Mouse (Mus musculus): ENCODE measurements around the gene Emc7. TPM values are rescaled to one million over a fixed set of nuclear protein-coding genes. Genes with fewer than 3 reads are reported as not detected.
"Not testable (repeated sequence)": the region's sequence is repeated elsewhere in the genome, so short reads cannot be mapped to it uniquely, and the experiment has no call there.

The Emc7 gene
- total RNA-seq (2014; fragmentation: Nextera tagmentation): 15.4 and 16.6 TPM in 2 replicates
- total RNA-seq (2017): 7.8 and 10.7 TPM in 2 replicates

GRCm38 (mm10) chr2:112454862-112455564 is at the start of gene Emc7:
TSS of gene Emc7 (plus strand) at chr2:112454997.
- peak; percentile 97 for ATAC-seq (replicated peaks; ENCODE audit: poor library complexity, severe bottlenecking)

- ATAC-seq (replicated peaks; ENCODE audit: poor library complexity, severe bottlenecking): no peak
Measured at GRCm38 (mm10) chr2:112407030-112407429, 47.8 kb upstream of the Emc7 start.

- ATAC-seq (replicated peaks; ENCODE audit: poor library complexity, severe bottlenecking): no peak
Measured at GRCm38 (mm10) chr2:112425308-112425707, 29.5 kb upstream of the Emc7 start.

- not testable (repeated sequence) for ATAC-seq (replicated peaks; ENCODE audit: poor library complexity, severe bottlenecking)
Measured at GRCm38 (mm10) chr2:112428534-112428933, 26.3 kb upstream of the Emc7 start.

- no peak for ATAC-seq (replicated peaks; ENCODE audit: poor library complexity, severe bottlenecking)
Measured at GRCm38 (mm10) chr2:112429665-112430064, 25.1 kb upstream of the Emc7 start.

- ATAC-seq (replicated peaks; ENCODE audit: poor library complexity, severe bottlenecking): no peak
Measured at GRCm38 (mm10) chr2:112430403-112430802, 24.4 kb upstream of the Emc7 start.

GRCm38 (mm10) chr2:112432523-112432922 is 22.3 kb upstream of the Emc7 start:
- no peak for ATAC-seq (replicated peaks; ENCODE audit: poor library complexity, severe bottlenecking)

GRCm38 (mm10) chr2:112433359-112433758 is 21.4 kb upstream of the Emc7 start:
- peak; percentile 30 for ATAC-seq (replicated peaks; ENCODE audit: poor library complexity, severe bottlenecking)

- ATAC-seq (replicated peaks; ENCODE audit: poor library complexity, severe bottlenecking): no peak
Measured at GRCm38 (mm10) chr2:112436292-112436691, 18.5 kb upstream of the Emc7 start.

GRCm38 (mm10) chr2:112437589-112437988 is 17.2 kb upstream of the Emc7 start:
- peak; percentile 58 for ATAC-seq (replicated peaks; ENCODE audit: poor library complexity, severe bottlenecking)

GRCm38 (mm10) chr2:112443491-112443890 is 11.3 kb upstream of the Emc7 start:
- no peak for ATAC-seq (replicated peaks; ENCODE audit: poor library complexity, severe bottlenecking)

- ATAC-seq (replicated peaks; ENCODE audit: poor library complexity, severe bottlenecking): no peak
Measured at GRCm38 (mm10) chr2:112445511-112445910, 9.3 kb upstream of the Emc7 start.

- ATAC-seq (replicated peaks; ENCODE audit: poor library complexity, severe bottlenecking): peak; percentile 86
Measured at GRCm38 (mm10) chr2:112448046-112448445, 6.8 kb upstream of the Emc7 start.

GRCm38 (mm10) chr2:112448510-112449059 is 6.2 kb upstream of the Emc7 start:
- peak; percentile 57 for ATAC-seq (replicated peaks; ENCODE audit: poor library complexity, severe bottlenecking)

- peak; percentile 44 for ATAC-seq (replicated peaks; ENCODE audit: poor library complexity, severe bottlenecking)
Measured at GRCm38 (mm10) chr2:112449597-112450296, 5.0 kb upstream of the Emc7 start.

- not testable (repeated sequence) for ATAC-seq (replicated peaks; ENCODE audit: poor library complexity, severe bottlenecking)
Measured at GRCm38 (mm10) chr2:112452513-112452912, 2.3 kb upstream of the Emc7 start.

GRCm38 (mm10) chr2:112454125-112454861 is 504 bp upstream of the Emc7 start:
- ATAC-seq (replicated peaks; ENCODE audit: poor library complexity, severe bottlenecking): no peak

GRCm38 (mm10) chr2:112460557-112460956 is 5.8 kb downstream of the Emc7 start:
- ATAC-seq (replicated peaks; ENCODE audit: poor library complexity, severe bottlenecking): no peak

- no peak for ATAC-seq (replicated peaks; ENCODE audit: poor library complexity, severe bottlenecking)
Measured at GRCm38 (mm10) chr2:112469542-112469941, 14.7 kb downstream of the Emc7 start.

- ATAC-seq (replicated peaks; ENCODE audit: poor library complexity, severe bottlenecking): no peak
Measured at GRCm38 (mm10) chr2:112470961-112471381, 16.2 kb downstream of the Emc7 start.

GRCm38 (mm10) chr2:112472076-112472475 is 17.3 kb downstream of the Emc7 start:
- no peak for ATAC-seq (replicated peaks; ENCODE audit: poor library complexity, severe bottlenecking)
